Mouse (Mus musculus): Measurements from ENCODE around the gene Stpg2.

DNA sequence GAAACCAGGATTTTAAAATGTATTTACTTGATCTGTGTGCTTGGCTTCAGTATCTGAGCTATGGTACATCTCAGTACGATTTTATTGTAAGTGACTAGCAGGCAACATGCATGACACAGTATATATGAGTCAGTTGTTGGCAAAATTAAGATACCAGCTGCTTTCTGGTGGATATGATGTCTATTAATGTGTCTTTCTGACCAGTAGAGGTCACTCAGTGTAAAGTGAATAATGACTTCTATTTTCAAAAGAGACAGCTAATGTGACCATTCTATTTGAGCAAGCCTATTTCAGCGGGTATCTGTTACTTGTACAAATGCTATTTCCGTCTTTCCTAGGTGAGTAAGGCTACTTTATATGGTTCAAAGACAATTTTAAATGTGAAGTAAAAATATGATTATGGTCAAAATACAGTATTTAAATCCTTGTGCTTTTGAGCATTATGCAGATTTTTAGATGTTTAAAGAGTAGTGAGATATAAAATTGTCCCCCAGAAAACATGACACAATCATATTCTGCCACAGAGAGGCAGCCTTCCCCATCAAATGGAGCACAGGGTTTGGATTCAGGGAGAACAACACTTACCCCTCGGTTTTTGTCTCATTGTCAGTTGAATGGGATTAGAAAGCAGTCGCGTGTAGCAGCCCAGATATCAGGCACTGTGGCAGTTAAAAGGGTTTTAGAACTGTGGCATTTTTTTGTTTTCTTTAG lies 303.9 kb downstream of the Stpg2 start:
- TF ChIP-seq POLR2A (IDR thresholded peaks at IDR 0.05; ENCODE audit: low read depth, low read length), result no peak
- TF ChIP-seq CTCF (conservative IDR thresholded peaks at IDR 0.05; ENCODE audit: insufficient read depth, insufficient read length, low read depth, low read length), result no peak
